Mouse (Mus musculus) liver, embryonic 14.5 days (tissue): ENCODE data around the gene Fars2.

Experiments used
- CTCF ChIP-seq: IDR thresholded peaks from 2 replicates; pipeline ENCODE4 v1.5.1; 2016; ENCODE audit warnings: antibody characterized with exemption, low read depth, control low read depth
- EP300 ChIP-seq: IDR thresholded peaks from 2 replicates; pipeline ENCODE4 v1.6.1; 2016; ENCODE audit warnings: antibody characterized with exemption, low read depth

- TF ChIP-seq EP300 (no peak), CTCF (no peak)
Observed at GRCm38 (mm10) chr13:36218347-36218746, 101.1 kb downstream of the Fars2 start.
